Mouse (Mus musculus) thymus, adult 2 months (tissue): ENCODE results near the gene Cyp8b1. TPM values are rescaled to one million over a fixed set of nuclear protein-coding genes. Genes with fewer than 3 reads are reported as not detected.

Experiments
- DNase-seq: peaks from one replicate; pipeline ENCODE4 v3.0.0; 2021
- H3K27ac ChIP-seq: fragments of 200-500 bp; 2 replicates; pipeline ENCODE4 v1.5.1; 2012; ENCODE audit warnings: low read length, control low read depth; ENCODE audit not compliant: control insufficient read depth, insufficient read depth
- H3K27me3 ChIP-seq: fragments of 200-500 bp; 2 replicates; pipeline ENCODE4 v1.6.1; 2012; ENCODE audit warnings: mild to moderate bottlenecking, low read length, moderate library complexity, mixed read lengths; ENCODE audit not compliant: control insufficient read depth, insufficient read depth
- H3K36me3 ChIP-seq: fragments of 200-500 bp; 2 replicates; pipeline ENCODE4 v1.6.1; 2012; ENCODE audit warnings: mild to moderate bottlenecking, low read length, moderate library complexity; ENCODE audit not compliant: control insufficient read depth, insufficient read depth
- H3K4me1 ChIP-seq: fragments of 200-500 bp; replicated peaks from 2 replicates; pipeline ENCODE4 v1.6.1; 2012; ENCODE audit warnings: low read length; ENCODE audit not compliant: control insufficient read depth, insufficient read depth
- H3K4me3 ChIP-seq: fragments of 200-500 bp; 2 replicates; pipeline ENCODE4 v1.5.1; 2012; ENCODE audit warnings: mild to moderate bottlenecking, low read length, control low read depth, moderate library complexity; ENCODE audit not compliant: control insufficient read depth, insufficient read depth
- CTCF ChIP-seq: fragments of 200-500 bp; IDR thresholded peaks from 2 replicates; pipeline ENCODE4 v1.5.1; 2012; ENCODE audit warnings: mild to moderate bottlenecking, control low read depth, low read length, moderate library complexity, borderline replicate concordance; ENCODE audit not compliant: control insufficient read depth, poor library complexity, insufficient read depth; ENCODE audit errors: extremely low read depth
- POLR2A ChIP-seq: fragments of 200-500 bp; IDR thresholded peaks from 2 replicates; pipeline ENCODE4 v1.6.1; 2012; ENCODE audit warnings: mild to moderate bottlenecking, low read length, control low read depth, moderate library complexity; ENCODE audit not compliant: control insufficient read depth, poor library complexity, insufficient read depth; ENCODE audit errors: extremely low read depth
- WGBS: fragments of 180-500 bp; shearing (Covaris S2); methylation state at CpG from one replicate; pipeline ENCODE4 v1.1.7; 2018; 5-methylcytosine and 5-hydroxymethylcytosine counted together
- polyA plus RNA-seq: library from polyadenylated mRNA; depleted of rRNA; stranded (reverse); fragments of >200 nt; gene quantifications from 2 replicates; pipeline ENCODE4 v1.2.3, GENCODE M21; 2012

The Cyp8b1 gene
- polyA plus RNA-seq, 1 experiment, result 0.74 TPM

- TF ChIP-seq POLR2A (no peak), CTCF (no peak)
- WGBS, result 94% methylated on average over 7 of the region's 7 CpGs
- Histone ChIP-seq H3K4me3 (no peak overlapping the region), H3K4me1 (peaks cover 13% of the 10 kb centered on the region), H3K36me3 (no peaks in the 10 kb centered on the region), H3K27ac (no peak overlapping the region), H3K27me3 (no peaks in the 10 kb centered on the region)
- DNase-seq, result no peak
Observed at GRCm38 (mm10) chr9:121894447-121894846, 21.7 kb downstream of the Cyp8b1 start.

- Histone ChIP-seq H3K4me1 (peaks cover 13% of the 10 kb centered on the region), H3K27me3 (no peaks in the 10 kb centered on the region), H3K36me3 (no peaks in the 10 kb centered on the region), H3K4me3 (no peak overlapping the region), H3K27ac (no peak overlapping the region)
- DNase-seq, result no peak
- WGBS, result 94% methylated on average over 12 of the region's 12 CpGs
- no peak for TF ChIP-seq POLR2A
- TF ChIP-seq CTCF, result no peak
Observed at GRCm38 (mm10) chr9:121892057-121892687, 23.9 kb downstream of the Cyp8b1 start.

- no peak overlapping the region for H3K4me3 ChIP-seq
- WGBS, result 96% methylated on average over 9 of the region's 9 CpGs
- H3K27me3 ChIP-seq, result no peaks in the 10 kb centered on the region
- peaks cover 13% of the 10 kb centered on the region for H3K4me1 ChIP-seq
- no peak overlapping the region for H3K27ac ChIP-seq
- no peak for TF ChIP-seq CTCF
- no peak for TF ChIP-seq POLR2A
- H3K36me3 ChIP-seq, result no peaks in the 10 kb centered on the region
- DNase-seq, result no peak
Observed at GRCm38 (mm10) chr9:121891301-121891700, 24.8 kb downstream of the Cyp8b1 start.

GRCm38 (mm10) chr9:121890441-121890941, 25.6 kb downstream of the Cyp8b1 start:
- TF ChIP-seq POLR2A, result no peak
- no peak for TF ChIP-seq CTCF
- H3K36me3 ChIP-seq, result no peaks in the 10 kb centered on the region
- H3K4me1 ChIP-seq, result peaks cover 13% of the 10 kb centered on the region
- H3K27me3 ChIP-seq, result no peaks in the 10 kb centered on the region
- DNase-seq, result peak; percentile 50
- no peak overlapping the region; the same call in 1 of the 2 replicates for H3K27ac ChIP-seq
- H3K4me3 ChIP-seq, result peak overlapping the region; percentile 13; the same call in 1 of the 2 replicates
- 27% methylated on average over 18 of the region's 18 CpGs for WGBS

- Histone ChIP-seq H3K4me1 (peaks cover 13% of the 10 kb centered on the region), H3K27me3 (no peaks in the 10 kb centered on the region), H3K4me3 (no peak overlapping the region), H3K27ac (no peak overlapping the region; the same call in 1 of the 2 replicates), H3K36me3 (no peaks in the 10 kb centered on the region)
- no peak for DNase-seq
- TF ChIP-seq CTCF (no peak), POLR2A (no peak)
- WGBS, result 60% methylated on average over 4 of the region's 4 CpGs
Observed at GRCm38 (mm10) chr9:121889927-121890440, 26.1 kb downstream of the Cyp8b1 start.

- Histone ChIP-seq H3K27me3 (no peaks in the 10 kb centered on the region), H3K4me1 (peaks cover 8% of the 10 kb centered on the region), H3K27ac (no peak overlapping the region), H3K36me3 (no peaks in the 10 kb centered on the region), H3K4me3 (no peak overlapping the region)
- no peak for TF ChIP-seq CTCF
- no peak for TF ChIP-seq POLR2A
- 49% methylated on average over 7 of the region's 7 CpGs for WGBS
- no peak for DNase-seq
Observed at GRCm38 (mm10) chr9:121882015-121882457, 34.1 kb downstream of the Cyp8b1 start.

GRCm38 (mm10) chr9:121881301-121881700, 34.8 kb downstream of the Cyp8b1 start:
- TF ChIP-seq CTCF (no peak), POLR2A (no peak)

More at GRCm38 (mm10) chr9:121881301-121881700, 34.8 kb downstream of the Cyp8b1 start:
- Histone ChIP-seq H3K27ac (no peak overlapping the region), H3K36me3 (no peaks in the 10 kb centered on the region), H3K27me3 (no peaks in the 10 kb centered on the region), H3K4me3 (no peak overlapping the region), H3K4me1 (peaks cover 8% of the 10 kb centered on the region)
- DNase-seq, result no peak
- WGBS, result 58% methylated on average over 6 of the region's 6 CpGs
